Mouse (Mus musculus): ENCODE measurements around the gene Prkce.

Prkce gene

DNA sequence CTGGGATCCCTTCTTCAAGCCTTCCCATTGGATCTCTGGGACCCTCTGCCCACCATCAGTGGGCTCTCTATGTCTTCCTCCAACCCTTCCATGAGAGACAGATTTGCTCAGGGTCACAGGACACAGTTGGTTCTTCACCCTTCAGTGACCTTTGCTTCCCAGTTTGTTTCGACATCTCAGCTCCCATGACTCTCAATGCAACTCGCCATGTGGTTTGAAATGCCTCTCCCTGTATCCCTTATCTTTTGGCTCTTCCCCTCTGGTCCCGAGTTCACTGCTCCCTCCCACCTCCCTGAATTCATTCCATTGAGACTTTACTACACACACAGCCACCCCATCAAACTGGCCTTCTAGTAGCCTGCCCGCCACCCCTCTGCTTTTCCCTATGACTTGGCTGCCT lies 509.3 kb downstream of the Prkce start:
- DNase-seq (ENCODE audit: low spot score in 2 of 2): no peak

DNA sequence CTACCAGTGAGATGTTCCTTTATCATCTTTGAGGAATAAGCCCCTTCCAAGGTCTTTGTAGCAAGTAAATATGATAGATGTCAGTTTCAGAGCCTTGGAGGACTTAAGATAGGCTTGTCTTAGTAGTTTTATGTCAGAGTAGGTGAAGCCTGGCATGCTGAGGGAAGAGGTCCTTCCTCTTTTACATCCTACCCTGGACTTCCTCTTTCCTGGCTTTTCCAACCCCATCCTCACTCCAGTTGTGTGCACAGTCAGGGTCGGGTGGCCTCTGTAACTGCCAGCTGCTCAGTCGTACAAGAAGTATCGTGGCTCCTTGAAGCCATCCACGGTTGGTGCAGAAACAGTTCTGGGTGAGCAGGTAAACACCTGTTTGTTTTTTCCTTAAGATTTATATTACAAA lies 517.7 kb downstream of the Prkce start:
- no peak for DNase-seq (ENCODE audit: low spot score in 2 of 2)

DNA sequence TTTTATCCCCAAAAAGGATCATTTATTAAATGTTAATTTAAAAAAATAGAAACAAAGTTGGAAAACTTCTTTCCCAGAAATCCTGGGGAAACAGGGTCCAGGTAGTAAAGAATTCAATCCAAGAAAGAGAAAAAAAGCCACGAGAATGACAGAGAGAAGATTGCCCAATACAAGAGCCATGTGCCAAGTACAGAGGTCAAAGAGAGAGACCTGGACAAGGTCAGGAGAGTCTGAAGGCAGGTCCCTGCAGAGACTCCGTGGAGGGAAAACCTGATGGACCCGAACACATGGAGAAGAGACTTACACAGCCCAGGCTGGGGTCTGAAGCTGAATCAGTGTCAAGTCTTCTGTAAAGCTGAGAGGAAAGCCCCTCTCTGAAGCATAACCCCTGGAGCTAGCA lies 519.4 kb downstream of the Prkce start:
- no peak for DNase-seq (ENCODE audit: low spot score in 2 of 2)

DNA sequence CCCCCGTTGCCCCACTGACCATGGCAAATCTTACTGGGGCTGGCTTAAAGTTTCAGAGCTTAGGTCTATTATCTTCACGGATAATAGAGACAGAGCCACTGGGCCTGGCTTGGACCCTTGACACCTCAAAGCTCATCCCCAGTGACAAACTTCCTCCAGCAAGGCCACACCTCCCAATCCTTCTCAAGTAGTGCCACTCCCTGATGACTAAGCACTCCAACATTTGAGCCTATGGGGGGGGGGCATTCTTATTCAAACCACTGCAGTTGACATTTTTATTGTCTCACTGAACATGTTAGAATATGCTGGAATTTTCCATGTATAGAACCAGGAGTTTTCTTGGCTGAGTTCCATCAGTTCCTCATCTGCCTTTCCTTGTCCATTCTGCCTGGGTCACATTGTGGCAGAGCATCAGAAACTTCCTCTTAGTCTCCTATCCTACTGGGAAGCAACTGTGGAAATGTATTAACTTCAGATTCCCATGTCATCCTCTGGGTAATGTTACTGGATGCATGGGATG lies 523.3 kb downstream of the Prkce start:
- DNase-seq (ENCODE audit: low spot score in 2 of 2): no peak

DNA sequence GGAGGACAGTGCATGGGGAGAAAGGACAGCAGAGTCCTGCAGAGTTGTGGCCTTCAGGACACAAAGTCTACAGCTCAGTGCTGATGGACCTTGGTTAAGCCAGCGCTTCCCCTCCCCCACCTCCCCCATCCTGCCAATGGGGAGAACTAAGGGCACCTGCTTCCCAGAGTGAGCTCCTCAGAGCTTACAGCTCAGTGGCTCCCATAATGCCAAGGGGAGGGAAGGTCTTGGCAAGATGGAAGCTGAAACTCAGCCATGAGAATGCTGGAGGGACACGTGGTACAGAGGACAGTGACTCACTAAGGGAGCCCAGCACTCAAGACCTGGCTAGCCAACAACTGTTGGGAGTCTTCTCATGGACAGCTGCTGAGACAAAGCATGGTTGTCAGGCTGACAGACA lies 530.2 kb downstream of the Prkce start:
- no peak for DNase-seq (ENCODE audit: low spot score in 2 of 2)

DNA sequence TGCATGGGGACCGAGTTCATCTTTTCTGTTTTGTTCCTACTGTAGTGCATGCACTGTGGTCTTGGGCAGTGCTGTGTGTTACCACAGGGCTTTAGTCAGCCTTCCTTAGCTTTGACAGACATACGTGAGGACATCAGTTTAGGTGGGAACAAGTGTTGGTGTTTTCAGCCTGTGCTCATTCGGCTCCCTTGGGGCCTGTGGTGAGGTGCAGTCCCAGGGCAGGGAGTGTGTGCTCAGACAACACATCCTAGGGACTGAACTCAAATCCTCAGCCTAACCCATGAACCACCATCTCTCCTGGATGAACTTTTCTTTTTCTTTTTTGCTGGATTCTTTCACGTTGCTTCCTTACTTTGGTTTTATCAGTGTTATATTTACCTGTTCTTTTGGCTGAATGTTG lies 535.8 kb downstream of the Prkce start:
- no peak for DNase-seq (ENCODE audit: low spot score in 2 of 2)

DNA sequence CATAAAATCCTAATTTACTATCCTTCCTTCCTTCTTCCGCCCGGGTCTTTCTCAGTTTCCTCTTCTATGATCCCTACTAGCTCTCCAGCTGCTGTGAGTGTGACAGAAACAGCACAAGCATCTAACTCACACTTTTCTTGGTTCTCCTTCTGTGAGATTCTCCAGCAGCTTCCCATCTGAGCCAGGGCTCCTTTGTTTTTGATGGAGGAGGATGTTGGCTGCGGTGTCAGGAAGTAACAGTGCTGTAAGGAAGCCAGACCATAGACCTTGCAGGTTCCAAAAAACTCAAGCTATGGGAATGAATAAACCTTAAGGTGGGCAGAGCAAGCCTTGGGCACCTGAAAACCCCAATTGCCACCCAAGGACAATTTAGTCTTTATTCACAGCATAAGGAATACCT lies 537.7 kb downstream of the Prkce start:
- DNase-seq (ENCODE audit: low spot score in 2 of 2): no peak

DNA sequence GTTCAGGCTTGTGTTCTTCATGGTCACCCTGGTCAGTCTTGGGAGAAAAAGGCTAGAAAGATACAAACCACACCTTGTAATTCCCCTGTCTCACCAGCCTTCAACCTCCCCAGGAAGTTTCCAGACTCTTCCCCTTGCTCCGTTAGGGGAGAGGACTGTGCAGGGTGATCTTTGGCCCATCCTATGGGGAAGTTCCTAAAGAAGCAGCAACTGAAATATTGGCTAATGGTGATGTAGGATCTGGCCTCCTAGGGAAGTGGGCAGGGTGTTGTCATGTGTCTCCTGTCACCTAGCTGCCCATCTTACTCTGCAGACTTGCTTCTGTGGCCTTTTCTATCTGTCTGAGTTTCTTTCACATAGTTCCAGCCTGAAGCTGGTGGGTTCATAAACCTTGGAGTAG lies 538.9 kb downstream of the Prkce start:
- DNase-seq (ENCODE audit: low spot score in 2 of 2): no peak
